Mouse (Mus musculus) cerebellum, adult 9-10 months (tissue): ENCODE measurements around the gene Serpinb12.
A peak's percentile ranks its signal among the peaks of the same experiment; 100 is the strongest.
"Not testable (repeated sequence)": the region's sequence is repeated elsewhere in the genome, so short reads cannot be mapped to it uniquely, and the experiment has no call there.

ENCODE experiments used
- DNase-seq: peaks from one replicate; pipeline ENCODE4 v3.0.0; 2022

The Serpinb12 gene

GRCm38 (mm10) chr1:106934265-106934664 is at the start of gene Serpinb12:
Gene Serpinb12, plus strand, starts transcription at chr1:106934449.
- DNase-seq = no peak

DNA sequence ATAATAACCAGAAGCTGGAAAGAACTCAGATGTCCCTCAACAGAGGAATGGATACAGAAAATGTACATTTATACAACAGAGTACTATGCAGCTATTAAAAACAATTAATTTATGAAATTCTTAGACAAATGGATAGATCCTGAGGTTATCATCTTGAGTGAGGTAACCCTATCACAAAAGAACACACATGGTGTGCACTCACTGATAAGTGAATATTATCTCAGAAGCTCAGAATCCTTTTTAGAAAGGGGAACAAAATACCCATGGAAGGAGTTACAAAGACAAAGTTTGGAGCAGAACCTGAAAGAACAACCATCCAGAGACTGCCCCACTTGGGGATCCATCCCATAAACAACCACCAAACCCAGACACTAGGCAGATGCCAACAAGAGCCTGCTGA is 39.1 kb upstream of the Serpinb12 start:
- DNase-seq = not testable (repeated sequence)

- no peak for DNase-seq
Measured at GRCm38 (mm10) chr1:106901406-106901805, 32.8 kb upstream of the Serpinb12 start.

- no peak for DNase-seq
Measured at GRCm38 (mm10) chr1:106931954-106932353, 2.3 kb upstream of the Serpinb12 start.

- no peak for DNase-seq
Measured at GRCm38 (mm10) chr1:106933658-106934057, 591 bp upstream of the Serpinb12 start.

GRCm38 (mm10) chr1:106947217-106947616 is 13.0 kb downstream of the Serpinb12 start:
- no peak for DNase-seq

DNA sequence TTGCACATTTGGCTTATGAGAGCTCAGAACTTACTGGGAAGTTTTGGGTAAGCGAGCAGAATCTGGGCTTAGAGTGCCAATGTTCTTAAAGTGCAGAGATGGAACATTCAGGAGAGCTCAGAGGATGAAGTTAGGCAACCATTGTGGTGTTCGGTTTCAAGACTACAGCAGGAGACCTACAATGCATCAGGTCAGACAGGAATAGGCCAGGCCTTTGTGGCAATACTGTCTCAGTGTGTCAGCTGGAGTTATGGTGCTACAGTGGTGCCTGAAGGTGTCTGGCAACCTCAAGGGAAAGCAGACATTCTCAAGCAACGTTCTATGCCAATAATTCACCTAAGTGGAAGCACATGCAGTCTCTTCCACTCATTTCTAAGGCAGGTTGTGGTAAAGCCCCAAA is 25.7 kb downstream of the Serpinb12 start:
- DNase-seq = no peak

DNA sequence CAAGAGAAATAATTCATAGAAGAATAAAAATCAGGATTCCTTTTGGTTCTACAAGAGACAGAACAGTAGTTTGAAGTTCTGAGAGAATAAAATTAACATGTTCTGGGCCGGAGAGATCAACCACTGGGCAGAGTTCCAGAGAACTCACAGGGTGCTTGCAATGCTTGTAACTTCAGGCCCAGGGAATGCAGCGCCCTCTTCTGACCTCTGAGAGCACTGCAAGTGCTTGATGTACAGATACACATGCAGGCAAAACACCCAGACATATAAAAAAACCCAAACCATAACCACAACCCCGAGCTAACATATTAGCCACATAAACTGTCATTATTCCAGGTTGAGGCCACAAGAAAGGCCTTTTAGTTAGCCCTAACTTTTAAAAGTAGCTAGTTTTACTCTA is 26.8 kb downstream of the Serpinb12 start:
- DNase-seq = peak; percentile 1

- no peak for DNase-seq
Measured at GRCm38 (mm10) chr1:106980684-106981083, 46.4 kb downstream of the Serpinb12 start, which contains the start of gene Serpinb13. Gene Serpinb13, plus strand, starts transcription at chr1:106980984.

DNA sequence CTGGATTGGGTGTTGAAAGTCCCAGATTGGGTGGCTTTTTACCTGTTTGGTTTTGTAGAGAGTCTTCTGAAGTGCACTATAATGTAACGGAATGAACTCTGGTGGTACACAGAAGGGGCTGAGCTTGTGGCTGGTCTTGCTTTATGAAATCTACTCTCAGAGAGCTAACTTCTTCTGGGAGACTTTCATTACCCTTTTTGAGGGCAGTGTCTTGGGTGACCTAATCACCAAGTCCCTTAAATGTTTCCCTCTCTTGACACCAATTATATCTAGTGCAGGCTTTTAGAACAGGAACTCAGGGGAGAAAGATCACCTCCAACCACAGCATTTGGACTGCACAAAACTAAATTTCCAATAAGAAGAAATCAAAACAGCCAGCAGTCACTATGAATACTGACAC is 48.8 kb downstream of the Serpinb12 start:
- no peak for DNase-seq

GRCm38 (mm10) chr1:106983865-106984264 is 49.6 kb downstream of the Serpinb12 start:
- no peak for DNase-seq

DNA sequence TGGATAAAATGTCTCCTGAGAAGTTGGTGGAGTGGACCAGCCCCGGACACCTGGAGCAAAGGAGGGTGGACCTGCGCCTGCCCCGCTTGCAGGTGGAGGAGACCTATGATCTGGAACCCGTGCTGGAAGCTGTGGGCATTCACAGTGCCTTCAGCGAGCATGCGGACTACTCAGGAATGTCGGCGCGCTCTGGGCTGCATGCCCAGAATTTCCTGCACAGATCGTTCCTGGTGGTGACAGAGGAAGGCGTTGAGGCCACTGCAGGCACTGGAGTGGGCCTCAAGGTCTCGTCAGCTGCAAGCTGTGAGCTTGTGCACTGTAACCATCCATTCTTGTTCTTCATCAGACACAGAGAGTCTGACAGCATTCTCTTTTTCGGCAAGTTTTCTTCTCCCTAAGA is 66.2 kb downstream of the Serpinb12 start:
- DNase-seq = no peak

DNA sequence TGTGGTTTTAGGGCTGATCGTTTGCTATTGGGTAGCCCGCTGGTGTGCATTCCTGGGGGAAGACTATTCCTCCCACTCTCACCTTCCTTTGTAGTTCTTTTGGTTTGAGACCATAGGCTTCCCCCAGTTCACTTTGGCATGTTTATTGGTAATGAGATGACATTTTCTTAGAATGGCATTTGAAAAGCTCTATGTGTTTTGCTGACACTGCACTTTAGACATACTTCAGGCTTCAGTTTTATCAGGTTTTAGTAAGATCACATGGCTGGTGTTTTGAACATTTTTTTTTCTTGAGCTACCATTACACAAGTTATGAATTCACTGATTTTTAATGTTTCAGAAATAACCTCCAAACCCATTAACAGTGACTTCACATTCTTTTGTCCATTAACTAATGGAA is 67.5 kb downstream of the Serpinb12 start:
- no peak for DNase-seq

- DNase-seq = no peak
Measured at GRCm38 (mm10) chr1:107006316-107006715, 72.1 kb downstream of the Serpinb12 start.
